8 mouse cellular contexts compared by ENCODE assay signal in the genomic region with DNA sequence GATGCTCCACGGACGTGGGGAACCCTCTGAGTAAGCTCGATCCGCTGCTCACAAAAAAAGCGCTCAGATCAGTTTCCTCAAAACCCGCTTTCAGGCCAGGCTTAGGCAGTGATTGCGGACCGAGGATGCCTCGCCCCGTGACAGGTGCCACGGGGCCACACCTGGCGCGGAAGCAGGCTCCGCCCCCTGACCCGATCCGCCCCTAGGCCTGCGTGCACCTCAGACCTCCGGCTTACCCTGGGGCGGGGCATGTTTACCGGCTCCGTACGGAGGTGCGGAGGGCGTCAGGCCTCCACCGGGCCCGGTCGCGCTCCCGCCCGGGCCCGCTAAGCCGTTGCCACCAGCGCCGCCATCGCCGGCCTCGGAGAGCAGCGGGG. TPM values are rescaled to one million over a fixed set of nuclear protein-coding genes. Genes with fewer than 3 reads are reported as not detected.
A peak's percentile ranks its signal among the peaks of the same experiment; 100 is the strongest.
DNase-seq lines count a peak whose midpoint lies in the region; ATAC-seq and TF ChIP-seq lines count a peak whose summit lies in the region.

No protein-coding gene starts in this region.

- under 1% methylated on average over 26 of the region's 38 CpGs for WGBS in limb, embryonic 14.5 days
- WGBS in midbrain, embryonic 13.5 days: under 1% methylated on average over 38 of the region's 38 CpGs

- peaks cover 36% of the 10 kb centered on the region for H3K36me3 ChIP-seq in limb, embryonic 14.5 days (ENCODE audit: control insufficient read depth, insufficient read depth, low read length)
- H3K36me3 ChIP-seq in midbrain, embryonic 13.5 days: peaks cover 33% of the 10 kb centered on the region

- intact Hi-C loops in gastrocnemius, postnatal 14 days (cut with DNase I; ENCODE audit: low total_unique reads): loop anchor here (5.0 kb wide), 1 partner anchor 128 kb away; no protein-coding TSS in a partner anchor

- peak overlapping the region; percentile 95 for H3K9ac ChIP-seq in limb, embryonic 14.5 days (ENCODE audit: low read depth, low read length, severe bottlenecking)
- H3K9ac ChIP-seq in midbrain, embryonic 13.5 days (replicated peaks): peak overlapping the region; percentile 99

- TF ChIP-seq POLR2A in limb, embryonic 14.5 days (IDR thresholded peaks at IDR 0.05; ENCODE audit: borderline replicate concordance, extremely low read depth, insufficient read depth, insufficient read length): no peak

- peak overlapping the region; percentile 73 for H3K4me2 ChIP-seq in limb, embryonic 14.5 days (replicated peaks; ENCODE audit: low read depth, low read length, severe bottlenecking)
- peak overlapping the region; percentile 93 for H3K4me2 ChIP-seq in midbrain, embryonic 13.5 days (replicated peaks)

- no peaks in the 10 kb centered on the region for H3K9me3 ChIP-seq in limb, embryonic 14.5 days (ENCODE audit: control insufficient read depth, low read length)
- H3K9me3 ChIP-seq in midbrain, embryonic 13.5 days: no peaks in the 10 kb centered on the region

- H3K27ac ChIP-seq in limb, embryonic 14.5 days (replicated peaks; ENCODE audit: low read depth, low read length): peak overlapping the region; percentile 79
- peak overlapping the region; percentile 86 for H3K27ac ChIP-seq in midbrain, embryonic 13.5 days

- peak overlapping the region; percentile 98 for H3K4me3 ChIP-seq in limb, embryonic 14.5 days (replicated peaks; ENCODE audit: low read length)
- peak overlapping the region; percentile 99 for H3K4me3 ChIP-seq in midbrain, embryonic 13.5 days (replicated peaks)

- DNase-seq in embryo, embryonic 10 days (ENCODE audit: low spot score): peak; percentile 40
- no peak for DNase-seq in embryo, embryonic 9.5 days (ENCODE audit: extremely low spot score)
- peak; percentile 52 to 70 for DNase-seq in urinary bladder, adult 18-20 months (ENCODE audit: low spot score in 2 of 2)
- no peak for DNase-seq in urinary bladder, adult 2 months (ENCODE audit: low spot score)
- DNase-seq in gastrocnemius, postnatal 14 days: peak; percentile 53
- DNase-seq in limb, embryonic 14.5 days (ENCODE audit: low spot score): no peak
- DNase-seq in testis, postnatal 10 days (ENCODE audit: low spot score): peak; percentile 81

- no peaks in the 10 kb centered on the region for H3K27me3 ChIP-seq in limb, embryonic 14.5 days (ENCODE audit: control insufficient read depth, insufficient read depth, low read length)
- H3K27me3 ChIP-seq in midbrain, embryonic 13.5 days: no peaks in the 10 kb centered on the region

- peak; percentile 11; the same call in 1 of the 2 replicates for ATAC-seq in limb, embryonic 14.5 days (ENCODE audit: low FRiP score, low read depth)
- peak; percentile 63 for ATAC-seq in midbrain, embryonic 13.5 days

- peaks cover 10% of the 10 kb centered on the region; the same call in 1 of the 2 replicates for H3K4me1 ChIP-seq in limb, embryonic 14.5 days (ENCODE audit: control insufficient read depth, insufficient read depth, low read length)
- H3K4me1 ChIP-seq in midbrain, embryonic 13.5 days (replicated peaks): peaks cover 40% of the 10 kb centered on the region

RNA-seq across cellular contexts. Expression of a gene that starts 0.3 kb away (rescaled TPM):
- polyA plus RNA-seq in urinary bladder, adult 2 months (2012; rRNA removed): 79.4 and 104 TPM in 2 replicates
- 10 to 100 TPM; 12.6 to 16.4 TPM for total RNA-seq in gastrocnemius, postnatal 14 days (2021)
- 82.3 and 122 TPM in 2 replicates for polyA plus RNA-seq in limb, embryonic 14.5 days (2012; rRNA removed)
- 50.3 and 54.0 TPM in 2 replicates for polyA plus RNA-seq in limb, embryonic 14.5 days (2014; fragmentation: Nextera tagmentation; extraction: Ambion mirVana)
- polyA plus RNA-seq in midbrain, embryonic 13.5 days (2015; fragmentation: Nextera tagmentation; extraction: Ambion mirVana): 78.9 and 85.3 TPM in 2 replicates

RNA-seq across cellular contexts. Expression of a gene that starts 0.5 kb away (rescaled TPM):
- polyA plus RNA-seq in urinary bladder, adult 2 months (2012; rRNA removed): 49.9 and 64.9 TPM in 2 replicates
- 1 to 10 TPM; 4.6 to 6.8 TPM for total RNA-seq in gastrocnemius, postnatal 14 days (2021)
- polyA plus RNA-seq in limb, embryonic 14.5 days (2012; rRNA removed): 37.7 and 42.1 TPM in 2 replicates
- polyA plus RNA-seq in limb, embryonic 14.5 days (2014; fragmentation: Nextera tagmentation; extraction: Ambion mirVana): 52.4 and 52.6 TPM in 2 replicates
- 29.1 and 31.1 TPM in 2 replicates for polyA plus RNA-seq in midbrain, embryonic 13.5 days (2015; fragmentation: Nextera tagmentation; extraction: Ambion mirVana)

RNA-seq across cellular contexts. Expression of a gene that starts 5.6 kb away (rescaled TPM):
- polyA plus RNA-seq in urinary bladder, adult 2 months (2012; rRNA removed): 56.6 and 59.1 TPM in 2 replicates
- total RNA-seq in gastrocnemius, postnatal 14 days (2021): 10 to 100 TPM; 32.7 to 33.4 TPM
- 127 and 143 TPM in 2 replicates for polyA plus RNA-seq in limb, embryonic 14.5 days (2012; rRNA removed)
- 218 and 219 TPM in 2 replicates for polyA plus RNA-seq in limb, embryonic 14.5 days (2014; fragmentation: Nextera tagmentation; extraction: Ambion mirVana)
- 279 and 280 TPM in 2 replicates for polyA plus RNA-seq in midbrain, embryonic 13.5 days (2015; fragmentation: Nextera tagmentation; extraction: Ambion mirVana)

RNA-seq across cellular contexts. Expression of a gene that starts 5.7 kb away (rescaled TPM):
- 75.6 and 84.0 TPM in 2 replicates for polyA plus RNA-seq in urinary bladder, adult 2 months (2012; rRNA removed)
- total RNA-seq in gastrocnemius, postnatal 14 days (2021): 10 to 100 TPM; 40.0 to 42.1 TPM
- polyA plus RNA-seq in limb, embryonic 14.5 days (2012; rRNA removed): 116 and 137 TPM in 2 replicates
- polyA plus RNA-seq in limb, embryonic 14.5 days (2014; fragmentation: Nextera tagmentation; extraction: Ambion mirVana): 163 and 164 TPM in 2 replicates
- polyA plus RNA-seq in midbrain, embryonic 13.5 days (2015; fragmentation: Nextera tagmentation; extraction: Ambion mirVana): 127 and 130 TPM in 2 replicates

RNA-seq across cellular contexts. Expression of a gene that starts 14.0 kb away (rescaled TPM):
- polyA plus RNA-seq in urinary bladder, adult 2 months (2012; rRNA removed): 45.7 and 54.1 TPM in 2 replicates
- 1 to 10 TPM; 4.6 to 6.6 TPM for total RNA-seq in gastrocnemius, postnatal 14 days (2021)
- 42.1 and 42.8 TPM in 2 replicates for polyA plus RNA-seq in limb, embryonic 14.5 days (2012; rRNA removed)
- polyA plus RNA-seq in limb, embryonic 14.5 days (2014; fragmentation: Nextera tagmentation; extraction: Ambion mirVana): not detected in 2 replicates
- polyA plus RNA-seq in midbrain, embryonic 13.5 days (2015; fragmentation: Nextera tagmentation; extraction: Ambion mirVana): not detected in 2 replicates

Comparison
In these comparisons a context has a peak if more than half of its experiments do, and no peak if none do; other contexts are left out.
1. DNase-seq: peak in embryo, embryonic 10 days (single experiment), urinary bladder, adult 18-20 months (2 of 2), gastrocnemius, postnatal 14 days (single experiment) and testis, postnatal 10 days (single experiment); none in embryo, embryonic 9.5 days (single experiment), urinary bladder, adult 2 months (single experiment) and limb, embryonic 14.5 days (single experiment).